In genomic region chr8:60763959-60764358, GRCm38 (mm10) we compare ENCODE assay signal across 18 mouse cellular contexts.
"Had no signal": no experiment of that assay in that cellular context is flagged by ENCODE, and none has a peak within 500 bp of the region (broad histone marks: within the 10 kb centered on the region; RNA-seq: fewer than 3 reads in every experiment).

No protein-coding gene starts in this region.

- H3K4me1 ChIP-seq: liver, embryonic 15.5 days; lung, embryonic 15.5 days; midbrain, embryonic 10.5 days; midbrain, embryonic 12.5 days; neural tube, embryonic 12.5 days; stomach, embryonic 15.5 days had no signal

- H3K27me3 ChIP-seq: liver, embryonic 15.5 days; lung, embryonic 15.5 days; midbrain, embryonic 12.5 days; neural tube, embryonic 12.5 days; stomach, embryonic 15.5 days had no signal

- ATAC-seq: liver, postnatal 0 days; lung, postnatal 0 days; midbrain, embryonic 16.5 days had no signal

- H3K9ac ChIP-seq: liver, embryonic 15.5 days; liver, postnatal 0 days; lung, embryonic 15.5 days; midbrain, embryonic 12.5 days; neural tube, embryonic 12.5 days; stomach, embryonic 15.5 days had no signal

- H3K27ac ChIP-seq: liver, embryonic 15.5 days; lung, embryonic 15.5 days; midbrain, embryonic 10.5 days; midbrain, embryonic 12.5 days; neural tube, embryonic 12.5 days; stomach, embryonic 15.5 days; stomach, postnatal 0 days had no signal

- DNase-seq: liver, postnatal 0 days; lung, adult 2 months; lung, postnatal 4 days; midbrain, embryonic 14.5 days; retina, postnatal 1 day; right cerebral cortex, adult 18-20 months; thymus, adult 2 months; thymus, postnatal 25 days; thymus, postnatal 4 days had no signal

- H3K4me3 ChIP-seq: liver, embryonic 15.5 days; lung, embryonic 15.5 days; midbrain, embryonic 10.5 days; midbrain, embryonic 12.5 days; neural tube, embryonic 12.5 days; stomach, embryonic 15.5 days had no signal

- H3K4me2 ChIP-seq: liver, embryonic 15.5 days; lung, embryonic 15.5 days; midbrain, embryonic 12.5 days; neural tube, embryonic 12.5 days; stomach, embryonic 15.5 days had no signal

- H3K36me3 ChIP-seq: liver, embryonic 15.5 days; lung, embryonic 15.5 days; midbrain, embryonic 10.5 days; midbrain, embryonic 12.5 days; neural tube, embryonic 12.5 days; stomach, embryonic 15.5 days had no signal

- H3K9me3 ChIP-seq: liver, embryonic 15.5 days; lung, embryonic 15.5 days; midbrain, embryonic 10.5 days; midbrain, embryonic 12.5 days; neural tube, embryonic 12.5 days; stomach, embryonic 15.5 days had no signal
